Mouse (Mus musculus): ENCODE results near the gene Nat8f5.

DNA sequence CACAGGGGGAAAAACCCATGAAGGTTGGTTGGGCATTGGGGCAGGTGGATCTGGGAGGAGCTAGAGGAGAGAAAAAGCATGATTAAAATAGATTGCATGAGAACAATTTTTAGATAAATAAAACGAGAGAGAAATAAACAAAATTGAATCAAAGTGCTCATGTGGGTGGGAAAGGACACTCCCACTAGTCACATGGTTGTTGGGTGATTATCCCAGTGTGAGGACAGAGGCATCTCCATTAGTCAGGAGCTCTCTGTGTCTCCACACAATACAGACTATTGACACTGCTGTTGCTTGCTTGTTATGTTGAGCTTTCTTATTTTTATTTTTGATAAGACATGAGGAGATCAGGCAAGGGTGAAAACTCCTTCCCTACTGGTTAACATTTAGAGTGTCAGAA, 26.1 kb upstream of the Nat8f5 start:
- TF ChIP-seq CTCF (IDR thresholded peaks at IDR 0.05; ENCODE audit: low read depth, low read length), result no peak
- no peak for TF ChIP-seq POLR2A (IDR thresholded peaks at IDR 0.05; ENCODE audit: borderline replicate concordance, low read depth, low read length)
